Mouse (Mus musculus): ENCODE measurements around the gene Thsd4.

DNA sequence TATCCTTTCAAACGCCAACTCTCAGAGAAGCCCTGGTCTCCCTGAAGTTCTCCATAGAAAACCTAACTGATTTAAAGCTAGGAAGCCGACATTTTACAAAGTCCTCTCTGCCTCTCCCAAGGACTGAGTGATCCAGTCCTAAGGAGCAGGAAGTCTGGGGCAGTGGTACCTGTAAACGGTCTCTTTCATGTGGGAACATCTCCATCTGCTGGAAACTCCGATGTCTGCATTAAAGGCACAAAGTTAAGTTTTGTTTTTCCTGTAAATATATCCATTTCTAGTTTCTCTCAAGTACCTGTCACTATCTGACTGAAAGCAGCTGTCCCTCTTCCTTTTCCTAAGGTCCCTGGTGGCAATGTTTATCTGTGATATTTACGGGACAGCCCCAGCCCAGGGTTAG is 245.5 kb downstream of the Thsd4 start:
- TF ChIP-seq CHD2 (IDR thresholded peaks at IDR 0.05; ENCODE audit: low read depth, low read length) (no peak), HCFC1 (IDR thresholded peaks at IDR 0.05; ENCODE audit: borderline replicate concordance, insufficient read depth, low read length) (no peak)
